Mouse (Mus musculus) adrenal gland, adult (tissue): ENCODE data around the gene Degs2.

Source experiments
- DNase-seq, 2 experiments: peaks; one replicate each; pipeline ENCODE4 v3.0.0; 2022 to 2023; ENCODE audit warnings: low spot score in 1 of 2; ENCODE audit not compliant: inconsistent age in 2 of 2

Degs2 gene

DNA sequence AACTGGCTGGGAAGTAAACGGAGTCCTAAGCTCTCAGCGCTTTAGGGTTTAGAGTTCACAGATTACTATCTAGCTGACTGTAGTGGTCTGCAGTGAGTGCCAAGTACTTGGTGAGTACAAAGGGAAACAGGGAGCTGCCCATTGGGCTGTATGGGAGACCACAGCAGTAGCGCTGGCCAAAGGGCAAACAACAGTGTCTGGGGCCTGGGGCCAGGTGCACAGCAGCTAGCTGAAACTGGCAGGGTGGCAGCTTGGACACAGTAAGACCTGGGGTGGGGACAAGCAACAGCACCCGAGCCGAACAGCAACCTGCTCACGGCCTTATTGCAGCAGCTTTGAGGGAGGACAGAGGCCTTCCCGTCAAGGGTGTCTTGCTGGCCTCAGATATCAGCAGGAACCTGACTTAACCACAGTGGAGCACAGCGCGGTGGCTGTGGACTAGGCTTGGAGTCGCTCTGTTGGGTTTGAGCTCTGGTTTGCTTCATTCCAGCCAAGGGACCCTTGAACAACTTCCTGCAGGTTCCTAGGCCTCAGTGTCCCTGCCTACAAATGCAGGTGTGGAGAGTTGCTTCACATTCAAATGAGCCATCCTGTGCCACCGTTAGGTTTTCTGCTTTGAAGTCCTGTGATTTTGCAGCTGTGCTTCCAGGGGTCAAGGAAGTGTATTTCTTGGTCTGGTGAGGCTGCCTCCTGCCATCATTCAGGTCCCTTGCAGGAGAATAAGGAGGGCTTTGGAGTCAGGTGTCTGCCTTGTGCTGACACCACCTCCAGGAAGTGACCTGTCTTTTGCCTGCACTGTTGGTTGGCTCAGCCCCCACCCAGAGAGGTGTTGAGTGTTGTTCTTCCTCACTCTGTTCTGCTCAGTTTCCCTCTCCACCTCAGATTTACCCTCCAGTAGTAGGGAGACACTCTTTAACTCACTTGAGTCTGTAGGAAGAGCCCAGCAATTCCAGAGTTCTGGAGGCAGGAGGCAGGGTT is 48.5 kb downstream of the Degs2 start:
- DNase-seq = no peak

DNA sequence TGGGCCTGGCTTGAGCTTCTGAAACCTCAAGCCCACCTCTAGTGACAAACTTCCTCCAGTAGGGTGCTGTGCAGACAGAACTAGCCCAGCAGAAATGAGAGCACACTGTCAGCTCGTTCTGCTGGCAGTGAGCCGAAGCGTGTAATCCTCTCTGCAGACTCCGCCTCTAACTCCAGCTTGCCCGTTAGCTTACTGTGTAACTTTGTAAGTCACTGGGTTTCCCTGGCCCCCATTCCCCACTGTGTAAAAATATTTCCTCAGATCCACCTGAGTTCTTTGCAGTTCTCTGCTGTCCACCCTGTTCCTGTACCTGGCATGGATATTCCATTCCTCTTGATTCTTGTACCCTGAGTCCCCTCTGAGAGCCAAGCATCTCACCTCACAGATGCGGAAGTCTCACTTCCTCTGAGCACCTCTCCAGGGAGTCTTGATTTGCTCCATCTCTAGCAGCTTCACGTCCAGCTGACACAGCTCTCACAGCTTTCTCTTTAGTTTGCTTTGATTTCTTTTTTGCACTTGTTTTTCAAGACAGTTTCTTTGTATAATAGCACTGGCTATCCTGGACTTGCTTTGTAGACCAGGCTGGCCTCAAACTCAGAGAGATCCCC is 51.0 kb downstream of the Degs2 start:
- no peak for DNase-seq

DNA sequence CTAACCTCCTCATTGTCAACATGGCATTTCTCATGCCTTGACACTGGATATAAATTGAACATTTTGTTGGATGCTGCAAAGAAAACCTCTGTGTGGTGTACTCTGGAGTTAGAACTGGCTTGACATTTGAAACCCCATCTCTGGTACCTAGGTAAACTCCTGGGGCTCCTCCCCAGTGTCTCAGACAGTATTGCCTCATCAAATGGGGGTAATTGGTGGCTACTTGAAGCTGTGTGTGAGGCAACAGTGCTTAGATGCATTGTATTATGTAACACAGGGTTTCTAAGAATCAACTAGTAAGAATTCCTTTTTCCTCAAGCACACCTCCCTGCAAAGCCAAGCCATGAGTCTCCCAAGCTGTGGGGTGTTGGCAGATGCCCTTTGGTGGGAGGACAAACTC is 54.3 kb downstream of the Degs2 start:
- DNase-seq = no peak

DNA sequence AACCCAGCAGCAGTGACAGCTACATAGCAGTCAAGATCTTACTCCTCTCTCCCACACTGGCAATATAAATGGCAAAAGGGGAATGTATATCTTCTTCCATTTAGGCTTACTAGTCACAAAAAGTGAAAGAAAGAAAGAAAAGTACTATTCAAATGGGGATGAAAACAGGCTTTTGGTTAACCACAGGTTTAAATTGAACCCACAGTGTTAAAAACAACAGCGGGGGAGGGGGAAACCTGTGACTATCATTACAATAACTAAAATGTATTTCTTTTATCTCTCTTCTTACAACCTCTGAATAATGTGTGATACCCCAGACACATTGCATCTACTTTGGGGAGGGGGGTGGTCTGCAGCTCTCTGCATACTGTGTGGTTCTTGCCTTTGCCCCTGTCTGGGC is 55.9 kb downstream of the Degs2 start:
- DNase-seq = no peak

DNA sequence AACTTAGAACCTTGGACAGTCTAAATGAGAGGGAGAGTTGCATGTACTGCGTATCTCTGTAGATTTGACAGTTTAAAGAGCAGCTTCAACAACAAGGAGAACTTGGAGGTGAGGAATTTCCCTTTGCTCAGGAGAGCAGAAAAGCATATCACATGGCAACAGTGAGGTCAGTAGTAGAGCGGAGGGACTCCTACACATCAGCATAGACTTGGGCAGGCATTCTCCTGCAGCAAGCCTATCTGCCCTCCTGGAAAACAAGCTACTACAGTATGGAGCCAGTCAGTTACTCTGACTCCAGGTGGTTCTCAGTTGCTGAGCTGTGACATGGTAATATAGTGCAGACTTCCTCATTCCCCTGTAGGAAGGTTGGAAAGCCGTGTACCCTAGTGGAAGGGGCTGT is 60.1 kb downstream of the Degs2 start:
- no peak for DNase-seq

DNA sequence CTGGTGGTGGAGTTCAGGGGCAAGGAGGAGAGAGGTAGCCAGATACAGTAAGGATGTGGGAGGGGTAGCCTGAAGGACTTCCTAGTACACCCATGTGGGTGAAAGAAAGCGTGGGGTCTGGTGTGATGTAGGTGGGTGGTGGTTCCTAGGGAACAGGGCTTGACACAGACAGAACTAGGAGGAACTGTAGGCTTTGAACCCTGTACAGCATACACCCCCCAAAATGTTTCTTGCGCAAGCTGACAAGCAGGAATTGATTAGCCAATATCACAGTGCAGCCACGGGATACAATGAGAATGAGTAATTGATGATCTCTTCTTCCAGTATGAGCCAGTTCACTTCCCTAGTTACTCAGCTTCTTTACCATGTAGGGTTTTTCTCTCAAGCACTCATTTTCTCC is 63.0 kb downstream of the Degs2 start:
- DNase-seq = no peak

DNA sequence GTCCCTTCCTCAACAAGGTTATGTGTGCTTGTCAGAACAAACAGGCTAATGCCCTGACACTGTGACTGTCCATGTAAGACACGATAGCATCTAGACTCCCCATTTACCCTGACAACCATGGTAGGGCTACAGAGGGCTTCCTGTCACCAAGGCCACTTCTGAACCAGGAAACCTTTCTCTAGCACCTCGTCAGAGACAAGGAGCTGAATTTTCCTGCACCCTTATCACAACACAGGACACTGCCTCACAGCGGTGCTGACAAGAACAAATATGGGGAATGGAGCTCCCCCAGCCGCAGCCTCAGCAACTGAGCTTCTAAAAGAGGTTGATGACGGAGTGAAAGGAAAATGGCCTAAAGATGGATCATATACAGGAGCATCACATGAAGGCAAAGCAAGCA is 64.7 kb downstream of the Degs2 start:
- no peak for DNase-seq

DNA sequence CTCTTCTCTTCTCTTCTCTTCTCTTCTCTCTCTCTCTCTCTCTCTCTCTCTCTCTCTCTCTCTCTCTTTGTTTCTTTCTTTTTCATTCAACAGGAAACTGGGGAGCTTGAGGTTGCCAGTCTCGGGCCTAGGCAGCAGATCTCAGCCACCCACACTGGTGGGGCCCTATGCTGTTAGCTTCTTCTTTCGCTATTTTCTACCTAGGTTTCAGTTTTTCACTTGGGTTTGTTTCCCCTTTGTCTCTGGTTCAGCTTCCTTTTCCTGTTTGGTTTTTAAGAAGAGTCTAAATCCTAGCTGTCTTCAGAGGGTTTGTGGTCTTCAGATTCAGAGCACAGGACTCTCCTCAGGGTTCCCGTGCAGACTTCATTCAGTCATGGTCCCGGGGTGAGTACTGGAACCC is 66.6 kb downstream of the Degs2 start:
- no peak for DNase-seq

DNA sequence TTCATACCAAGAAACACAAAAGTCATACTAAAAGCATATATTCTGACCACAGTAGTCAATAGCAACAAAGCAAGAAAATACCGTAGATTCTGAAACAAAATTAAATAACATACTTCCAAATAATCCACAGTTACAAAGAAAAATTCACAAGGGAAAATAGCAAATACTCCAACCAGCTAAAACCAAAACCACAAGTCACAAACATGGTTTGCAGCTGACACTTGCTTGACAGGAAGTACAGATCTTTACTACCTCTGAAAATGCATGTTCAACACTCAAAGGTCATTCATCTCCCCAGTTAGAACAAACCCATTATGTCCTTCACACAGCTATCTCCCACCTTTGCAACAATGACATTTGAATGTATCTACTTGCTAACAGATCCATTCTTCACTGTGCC is 68.1 kb downstream of the Degs2 start:
- DNase-seq = no peak

DNA sequence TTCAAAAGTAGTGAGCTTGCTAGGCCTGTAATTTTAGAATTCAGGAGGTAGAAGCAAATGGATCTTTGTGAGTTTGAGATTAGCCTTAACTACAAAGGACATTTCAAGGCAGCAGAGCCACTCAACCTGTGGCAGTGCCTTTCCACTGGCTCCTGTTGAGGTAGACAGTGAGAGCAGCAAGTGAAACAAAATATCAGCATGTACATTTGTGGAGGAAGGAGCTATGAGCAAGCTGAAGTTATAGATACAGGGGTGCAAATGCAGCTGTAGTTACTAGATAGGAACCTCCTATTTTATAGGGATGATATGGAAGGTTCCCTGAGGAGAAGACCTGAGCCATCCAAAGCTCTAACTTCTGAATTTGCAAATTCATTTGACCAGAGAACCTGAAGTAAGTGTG is 69.6 kb downstream of the Degs2 start:
- DNase-seq = no peak

DNA sequence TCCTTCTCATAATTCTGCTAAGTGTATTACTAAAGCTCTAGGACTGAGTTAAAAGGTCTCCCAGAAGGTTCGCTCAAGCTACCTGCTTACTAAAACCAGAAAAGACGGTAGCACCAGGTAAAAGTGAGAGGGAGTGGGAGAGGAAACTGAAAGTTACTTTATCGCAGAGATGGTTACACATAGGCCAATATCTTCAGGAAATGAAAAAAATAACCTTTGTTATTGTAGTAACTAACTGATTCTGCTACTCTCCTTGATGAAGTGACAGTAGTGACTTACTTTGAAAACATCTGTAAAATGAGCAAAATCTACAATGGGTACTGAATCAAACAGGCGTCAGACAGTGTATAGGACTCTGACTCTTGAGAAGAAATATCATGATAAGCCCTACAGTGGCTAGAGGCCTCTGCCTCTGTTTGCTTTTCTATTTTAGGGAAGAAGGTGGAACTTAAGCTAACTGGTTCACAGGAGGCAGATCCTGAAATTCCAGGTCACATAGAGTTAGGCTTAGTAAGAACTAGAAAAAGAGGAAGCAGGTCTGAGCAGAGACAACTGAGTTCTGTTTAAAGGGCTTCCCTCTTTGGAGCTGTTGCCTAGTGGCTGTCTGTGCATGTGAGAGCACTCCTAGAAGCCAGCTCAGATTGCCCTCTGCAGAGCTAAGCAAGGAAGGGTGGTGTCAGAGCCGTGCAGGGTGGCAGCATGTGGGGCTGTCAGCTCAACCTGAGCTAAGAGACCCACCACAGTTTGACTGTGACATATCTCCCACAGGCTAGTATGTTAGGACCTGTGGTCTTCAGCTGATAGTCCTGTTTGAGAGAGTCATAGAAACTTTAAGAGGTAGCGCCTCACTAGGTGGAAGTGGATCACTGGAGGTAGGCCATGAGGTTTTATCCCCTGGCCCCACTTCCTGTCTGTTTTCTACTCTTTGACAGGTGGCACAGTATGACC is 71.1 kb downstream of the Degs2 start:
- no peak for DNase-seq

DNA sequence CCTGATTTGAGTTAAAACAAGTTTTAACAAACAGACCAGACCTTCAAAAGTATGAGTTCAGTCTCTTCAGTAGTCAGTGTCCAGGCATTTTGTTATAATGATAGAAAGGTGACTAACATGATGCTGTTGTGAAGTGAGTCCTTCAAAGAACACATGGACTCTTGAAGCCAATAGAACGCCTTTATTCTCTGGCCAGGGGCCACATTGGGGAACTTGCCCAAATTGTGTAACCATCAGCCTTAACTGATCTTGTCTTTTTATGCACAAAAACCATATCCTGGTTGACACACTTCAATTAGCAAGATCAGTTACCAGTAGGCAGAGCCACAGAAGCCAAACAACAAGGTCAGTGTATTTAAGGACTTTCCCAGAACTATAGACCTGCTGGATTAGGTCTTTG is 72.6 kb downstream of the Degs2 start:
- peak in 1 of 2 experiments; percentile 48 for DNase-seq
